ENCODE assay signal across 25 mouse cellular contexts in genomic region chr17:79939133-79939532, GRCm38 (mm10). TPM values are rescaled to one million over a fixed set of nuclear protein-coding genes. Genes with fewer than 3 reads are reported as not detected.
DNase-seq lines count a peak whose midpoint lies in the region; ATAC-seq and TF ChIP-seq lines count a peak whose summit lies in the region.
"Had no signal": no experiment of that assay in that cellular context is flagged by ENCODE, and none has a peak within 500 bp of the region (broad histone marks: within the 10 kb centered on the region; RNA-seq: fewer than 3 reads in every experiment).

No protein-coding gene starts in this region.

- ATAC-seq in intestine, postnatal 0 days: peak; percentile 25
- ATAC-seq in intestine, embryonic 15.5 days: no peak
- ATAC-seq in G1E (ENCODE audit: extremely low read depth, insufficient number of reproducible peaks, low FRiP score, poor library complexity, severe bottlenecking): 0 out of 2 replicates have a peak, but pooled peaks have one; percentile 16
- peak; percentile 39; the same call in 1 of the 2 replicates for ATAC-seq in liver, embryonic 14.5 days (ENCODE audit: insufficient read depth)
- ATAC-seq: activated CD4-positive, CD25-positive, alpha-beta regulatory T cell, adult 4 months; forebrain, embryonic 14.5 days; forebrain, postnatal 0 days; hindbrain, postnatal 0 days had no signal

- peak overlapping the region; percentile 87 for H3K27ac ChIP-seq in intestine, postnatal 0 days (ENCODE audit: low read depth, low read length)
- no peak overlapping the region for H3K27ac ChIP-seq in intestine, embryonic 15.5 days
- no peak overlapping the region for H3K27ac ChIP-seq in liver, embryonic 14.5 days
- H3K27ac ChIP-seq in small intestine, adult 2 months (ENCODE audit: insufficient read depth, low read depth, low read length): peak overlapping the region; percentile 80
- H3K27ac ChIP-seq: forebrain, embryonic 10.5 days; heart, adult 2 months; heart, embryonic 10.5 days; heart, embryonic 13.5 days; hindbrain, embryonic 14.5 days; hindbrain, postnatal 0 days had no signal

- H3K4me3 ChIP-seq in intestine, postnatal 0 days (ENCODE audit: low read depth, low read length): no peak overlapping the region
- H3K4me3 ChIP-seq in intestine, embryonic 15.5 days (replicated peaks): no peak overlapping the region
- no peak overlapping the region for H3K4me3 ChIP-seq in G1E (ENCODE audit: low read depth, low read length)
- H3K4me3 ChIP-seq in liver, embryonic 14.5 days (ENCODE audit: insufficient read depth in 1 of 2, low read depth in 2 of 2, low read length in 2 of 2): no peak overlapping the region
- no peak overlapping the region for H3K4me3 ChIP-seq in small intestine, adult 2 months (ENCODE audit: low read depth, low read length)
- H3K4me3 ChIP-seq: forebrain, embryonic 10.5 days; heart, adult 2 months; heart, embryonic 10.5 days; heart, embryonic 13.5 days had no signal

- no peak for TF ChIP-seq POLR2A in small intestine, adult 2 months (IDR thresholded peaks at IDR 0.05; ENCODE audit: low read depth, low read length)

- no peak for DNase-seq in G1E (ENCODE audit: low spot score)
- DNase-seq in liver, embryonic 14.5 days (ENCODE audit: low read depth in 3 of 3, low spot score in 3 of 3): no peak
- DNase-seq in right cerebral cortex, postnatal 10 days (ENCODE audit: low spot score in 2 of 2): no peak
- DNase-seq in frontal cortex, postnatal 10 days (ENCODE audit: low spot score in 2 of 2): no peak
- DNase-seq: adrenal gland, adult 8-10 months; adrenal gland, postnatal 36 days; cerebellum, adult 18-20 months; cerebellum, adult 9-10 months; cerebellum, postnatal 14 days; forebrain, postnatal 0 days; gastrocnemius, postnatal 10 days; gastrocnemius, postnatal 36 days; heart, adult 2 months; heart, postnatal 14 days; heart, postnatal 4 days had no signal

- no peaks in the 10 kb centered on the region for H3K9me3 ChIP-seq in intestine, postnatal 0 days (ENCODE audit: control insufficient read depth)
- no peaks in the 10 kb centered on the region for H3K9me3 ChIP-seq in intestine, embryonic 15.5 days
- no peaks in the 10 kb centered on the region for H3K9me3 ChIP-seq in G1E (replicated peaks)
- H3K9me3 ChIP-seq in liver, embryonic 14.5 days (ENCODE audit: control insufficient read depth, low read length): no peaks in the 10 kb centered on the region
- H3K9me3 ChIP-seq: forebrain, embryonic 10.5 days; heart, embryonic 10.5 days; heart, embryonic 13.5 days had no signal

- 52% methylated on average over 3 of the region's 3 CpGs for WGBS in intestine, postnatal 0 days
- WGBS in intestine, embryonic 15.5 days: 63% methylated on average over 3 of the region's 3 CpGs
- 11% methylated on average over 3 of the region's 3 CpGs for WGBS in liver, embryonic 14.5 days (ENCODE audit: insufficient replicate concordance)
- 27% methylated on average over 3 of the region's 3 CpGs for WGBS in small intestine, adult 2 months

- no peaks in the 10 kb centered on the region for H3K36me3 ChIP-seq in intestine, postnatal 0 days (ENCODE audit: control insufficient read depth, insufficient read depth)
- H3K36me3 ChIP-seq in intestine, embryonic 15.5 days: no peaks in the 10 kb centered on the region
- no peaks in the 10 kb centered on the region for H3K36me3 ChIP-seq in G1E (replicated peaks)
- no peaks in the 10 kb centered on the region for H3K36me3 ChIP-seq in liver, embryonic 14.5 days (replicated peaks; ENCODE audit: control insufficient read depth, insufficient read depth, low read depth)
- H3K36me3 ChIP-seq in small intestine, adult 2 months (ENCODE audit: control insufficient read depth, insufficient read depth, low read length): no peaks in the 10 kb centered on the region
- H3K36me3 ChIP-seq: forebrain, embryonic 10.5 days; heart, embryonic 10.5 days; heart, embryonic 13.5 days had no signal

- H3K27me3 ChIP-seq in intestine, postnatal 0 days (replicated peaks; ENCODE audit: control insufficient read depth, insufficient read depth, low read length): no peaks in the 10 kb centered on the region
- no peaks in the 10 kb centered on the region for H3K27me3 ChIP-seq in intestine, embryonic 15.5 days (replicated peaks)
- H3K27me3 ChIP-seq in G1E (ENCODE audit: insufficient read depth, low read length): peaks cover 25% of the 10 kb centered on the region
- no peaks in the 10 kb centered on the region for H3K27me3 ChIP-seq in liver, embryonic 14.5 days (ENCODE audit: control insufficient read depth, insufficient read depth, low read length)
- H3K27me3 ChIP-seq in small intestine, adult 2 months (ENCODE audit: control insufficient read depth, insufficient read depth, low read length): no peaks in the 10 kb centered on the region

- H3K4me1 ChIP-seq in intestine, postnatal 0 days (replicated peaks; ENCODE audit: control insufficient read depth, insufficient read depth, low read length): no peaks in the 10 kb centered on the region; the same call in 1 of the 2 replicates
- H3K4me1 ChIP-seq in intestine, embryonic 15.5 days (replicated peaks): peaks cover 4% of the 10 kb centered on the region; the same call in 1 of the 2 replicates
- H3K4me1 ChIP-seq in G1E (ENCODE audit: insufficient read depth, low read depth, low read length): peaks cover 15% of the 10 kb centered on the region
- H3K4me1 ChIP-seq in liver, embryonic 14.5 days (replicated peaks; ENCODE audit: control insufficient read depth in 2 of 2, insufficient read depth in 2 of 2, low read length in 1 of 2): peaks cover 0 to 11% of the 10 kb centered on the region in 2 experiments; a peak in 2 of 4 replicates
- H3K4me1 ChIP-seq in small intestine, adult 2 months (ENCODE audit: control insufficient read depth, insufficient read depth, insufficient read length, low read length): peaks cover 12% of the 10 kb centered on the region; the same call in 1 of the 2 replicates
- H3K4me1 ChIP-seq: forebrain, embryonic 10.5 days; heart, embryonic 10.5 days; heart, embryonic 13.5 days had no signal

- peak overlapping the region; percentile 30; the same call in 1 of the 2 replicates for H3K4me2 ChIP-seq in intestine, postnatal 0 days (replicated peaks; ENCODE audit: low read depth)
- no peak overlapping the region for H3K4me2 ChIP-seq in intestine, embryonic 15.5 days (replicated peaks)
- no peak overlapping the region for H3K4me2 ChIP-seq in liver, embryonic 14.5 days (ENCODE audit: low read depth)
- H3K4me2 ChIP-seq: heart, embryonic 13.5 days; hindbrain, embryonic 14.5 days had no signal

- TF ChIP-seq CTCF in intestine, postnatal 0 days (IDR thresholded peaks at IDR 0.05; ENCODE audit: low read depth): no peak
- no peak for TF ChIP-seq CTCF in G1E (IDR thresholded peaks at IDR 0.05; ENCODE audit: low read depth, low read length)
- no peak for TF ChIP-seq CTCF in liver, embryonic 14.5 days (IDR thresholded peaks at IDR 0.05; ENCODE audit: low read depth)
- no peak for TF ChIP-seq CTCF in small intestine, adult 2 months (IDR thresholded peaks at IDR 0.05; ENCODE audit: extremely low read depth, insufficient read length, insufficient replicate concordance, low read depth, low read length)

- no peak overlapping the region for H3K9ac ChIP-seq in intestine, postnatal 0 days (ENCODE audit: low read depth, low read length)
- H3K9ac ChIP-seq in intestine, embryonic 15.5 days: no peak overlapping the region
- H3K9ac ChIP-seq in liver, embryonic 14.5 days (replicated peaks): no peak overlapping the region
- H3K9ac ChIP-seq: forebrain, postnatal 0 days; heart, embryonic 13.5 days; hindbrain, embryonic 14.5 days had no signal

- TF ChIP-seq EP300 in liver, embryonic 14.5 days (IDR thresholded peaks at IDR 0.05; ENCODE audit: low read depth): no peak

RNA-seq across cellular contexts. Expression of gene Atl2, which starts 43.2 kb away (rescaled TPM):
- polyA plus RNA-seq in intestine, postnatal 0 days (2015; fragmentation: Nextera tagmentation; extraction: Ambion mirVana): 110 and 112 TPM in 2 replicates
- polyA plus RNA-seq in intestine, embryonic 15.5 days (2015; fragmentation: Nextera tagmentation; extraction: Ambion mirVana): 42.6 and 43.9 TPM in 2 replicates
- total RNA-seq in G1E (2014; fragmentation: Nextera tagmentation): 91.1 and 93.3 TPM in 2 replicates
- total RNA-seq in G1E (2017): 65.2 and 71.5 TPM in 2 replicates
- polyA plus RNA-seq in G1E (2012): 4.7 TPM in 2 replicates
- 13.6 and 19.4 TPM in 2 replicates for polyA plus RNA-seq in liver, embryonic 14.5 days (2012; rRNA removed)
- polyA plus RNA-seq in liver, embryonic 14.5 days (2014; fragmentation: Nextera tagmentation; extraction: Ambion mirVana): 26.4 and 31.2 TPM in 2 replicates
- 4.8 and 12.8 TPM in 2 replicates for polyA plus RNA-seq in small intestine, adult 2 months (2012; rRNA removed)

Comparison
In these comparisons a context has a peak if more than half of its experiments do, and no peak if none do; other contexts are left out.
1. H3K27ac ChIP-seq: peak in intestine, postnatal 0 days (single experiment) and small intestine, adult 2 months (single experiment); none in intestine, embryonic 15.5 days (single experiment) and liver, embryonic 14.5 days (single experiment).